Mouse (Mus musculus): ENCODE data around the gene Ktn1.

GRCm38 (mm10) chr14:47786112-47786511 lies 137.9 kb downstream of the Ktn1 start:
- no peak for TF ChIP-seq CTCF (IDR thresholded peaks at IDR 0.05; ENCODE audit: borderline replicate concordance, insufficient read depth, low read depth, low read length)
- TF ChIP-seq POLR2A (IDR thresholded peaks at IDR 0.05; ENCODE audit: borderline replicate concordance, insufficient read depth, low read length), result no peak
